Mouse (Mus musculus): ENCODE measurements at regions not wholly inside any gene's neighbourhood (a gene's known extent, or its start where the extent isn't known, plus 50 kb on each side); places are given as distances from the start of the nearest gene placed in this dataset.

- Histone ChIP-seq H3K27me3 (ENCODE audit: control insufficient read depth, insufficient read depth, low read length) (no peaks in the 10 kb centered on the region), H3K4me1 (replicated peaks; ENCODE audit: control insufficient read depth, insufficient read depth, low read length) (no peaks in the 10 kb centered on the region), H3K9ac (ENCODE audit: low read depth, low read length) (no peak overlapping the region), H3K4me2 (replicated peaks; ENCODE audit: low read depth, low read length) (no peak overlapping the region), H3K9me3 (ENCODE audit: control insufficient read depth, low read length) (no peaks in the 10 kb centered on the region), H3K27ac (ENCODE audit: low read depth, low read length) (no peak overlapping the region), H3K36me3 (ENCODE audit: control insufficient read depth, insufficient read depth, low read length) (no peaks in the 10 kb centered on the region), H3K4me3 (ENCODE audit: low read depth, low read length) (no peak overlapping the region)
- WGBS: 90% methylated on average over 3 of the region's 3 CpGs
- no peak for ATAC-seq (ENCODE audit: low FRiP score)
- no peak for DNase-seq (ENCODE audit: low spot score)
Measured at GRCm38 (mm10) chr3:147976579-147976978, 1013.8 kb downstream of the Adgrl2 start.

GRCm38 (mm10) chr3:147976069-147976468, 1014.3 kb downstream of the Adgrl2 start:
- Histone ChIP-seq H3K4me2 (replicated peaks; ENCODE audit: low read depth, low read length) (no peak overlapping the region), H3K27me3 (ENCODE audit: control insufficient read depth, insufficient read depth, low read length) (no peaks in the 10 kb centered on the region), H3K4me3 (ENCODE audit: low read depth, low read length) (no peak overlapping the region), H3K9me3 (ENCODE audit: control insufficient read depth, low read length) (no peaks in the 10 kb centered on the region), H3K27ac (ENCODE audit: low read depth, low read length) (no peak overlapping the region), H3K4me1 (replicated peaks; ENCODE audit: control insufficient read depth, insufficient read depth, low read length) (no peaks in the 10 kb centered on the region), H3K9ac (ENCODE audit: low read depth, low read length) (no peak overlapping the region), H3K36me3 (ENCODE audit: control insufficient read depth, insufficient read depth, low read length) (no peaks in the 10 kb centered on the region)
- no peak for ATAC-seq (ENCODE audit: low FRiP score)
- DNase-seq (ENCODE audit: low spot score): no peak
- WGBS: 96% methylated on average over 6 of the region's 6 CpGs

- Histone ChIP-seq H3K4me1 (replicated peaks; ENCODE audit: control insufficient read depth, insufficient read depth, low read length) (no peaks in the 10 kb centered on the region), H3K4me2 (replicated peaks; ENCODE audit: low read depth, low read length) (no peak overlapping the region), H3K9me3 (ENCODE audit: control insufficient read depth, low read length) (no peaks in the 10 kb centered on the region), H3K9ac (ENCODE audit: low read depth, low read length) (no peak overlapping the region), H3K27me3 (ENCODE audit: control insufficient read depth, insufficient read depth, low read length) (no peaks in the 10 kb centered on the region), H3K27ac (ENCODE audit: low read depth, low read length) (no peak overlapping the region), H3K4me3 (ENCODE audit: low read depth, low read length) (no peak overlapping the region), H3K36me3 (ENCODE audit: control insufficient read depth, insufficient read depth, low read length) (no peaks in the 10 kb centered on the region)
- 76% methylated on average over 10 of the region's 10 CpGs for WGBS
- ATAC-seq (ENCODE audit: low FRiP score) (peak; percentile 62; the same call in 1 of the 2 replicates), DNase-seq (ENCODE audit: low spot score) (no peak)
Measured at GRCm38 (mm10) chr3:147975500-147975899, 1014.9 kb downstream of the Adgrl2 start.

- no peak for DNase-seq (ENCODE audit: low spot score)
- no peaks in the 10 kb centered on the region for H3K9me3 ChIP-seq (ENCODE audit: control insufficient read depth, low read length)
- no peaks in the 10 kb centered on the region for H3K27me3 ChIP-seq (ENCODE audit: control insufficient read depth, insufficient read depth, low read length)
- H3K4me1 ChIP-seq (replicated peaks; ENCODE audit: control insufficient read depth, insufficient read depth, low read length): no peaks in the 10 kb centered on the region
- no peak overlapping the region for H3K9ac ChIP-seq (ENCODE audit: low read depth, low read length)
- 56% methylated on average over 8 of the region's 8 CpGs for WGBS
- H3K36me3 ChIP-seq (ENCODE audit: control insufficient read depth, insufficient read depth, low read length): no peaks in the 10 kb centered on the region
- no peak overlapping the region for H3K27ac ChIP-seq (ENCODE audit: low read depth, low read length)
- no peak for ATAC-seq (ENCODE audit: low FRiP score)
- no peak overlapping the region for H3K4me3 ChIP-seq (ENCODE audit: low read depth, low read length)
- H3K4me2 ChIP-seq (replicated peaks; ENCODE audit: low read depth, low read length): no peak overlapping the region
Measured at GRCm38 (mm10) chr3:147974515-147974914, 1015.8 kb downstream of the Adgrl2 start.

GRCm38 (mm10) chr3:147968271-147968670, 1022.1 kb downstream of the Adgrl2 start:
- DNase-seq (ENCODE audit: low spot score) (no peak), ATAC-seq (ENCODE audit: low FRiP score) (peak; percentile 63)
- H3K4me1 ChIP-seq (replicated peaks; ENCODE audit: control insufficient read depth, insufficient read depth, low read length): no peaks in the 10 kb centered on the region
- no peak overlapping the region for H3K9ac ChIP-seq (ENCODE audit: low read depth, low read length)
- H3K4me2 ChIP-seq (replicated peaks; ENCODE audit: low read depth, low read length): no peak overlapping the region
- no peaks in the 10 kb centered on the region for H3K27me3 ChIP-seq (ENCODE audit: control insufficient read depth, insufficient read depth, low read length)
- H3K4me3 ChIP-seq (ENCODE audit: low read depth, low read length): no peak overlapping the region
- H3K9me3 ChIP-seq (ENCODE audit: control insufficient read depth, low read length): no peaks in the 10 kb centered on the region
- H3K27ac ChIP-seq (ENCODE audit: low read depth, low read length): no peak overlapping the region
- H3K36me3 ChIP-seq (ENCODE audit: control insufficient read depth, insufficient read depth, low read length): no peaks in the 10 kb centered on the region
- WGBS: 61% methylated on average over 11 of the region's 11 CpGs

GRCm38 (mm10) chr3:147967866-147968265, 1022.5 kb downstream of the Adgrl2 start:
- DNase-seq (ENCODE audit: low spot score) (peak; percentile 52), ATAC-seq (ENCODE audit: low FRiP score) (peak; percentile 75)
- no peaks in the 10 kb centered on the region for H3K36me3 ChIP-seq (ENCODE audit: control insufficient read depth, insufficient read depth, low read length)
- no peak overlapping the region for H3K9ac ChIP-seq (ENCODE audit: low read depth, low read length)
- H3K27ac ChIP-seq (ENCODE audit: low read depth, low read length): peak overlapping the region; percentile 39; the same call in 1 of the 2 replicates
- H3K4me1 ChIP-seq (replicated peaks; ENCODE audit: control insufficient read depth, insufficient read depth, low read length): no peaks in the 10 kb centered on the region
- no peaks in the 10 kb centered on the region for H3K27me3 ChIP-seq (ENCODE audit: control insufficient read depth, insufficient read depth, low read length)
- H3K9me3 ChIP-seq (ENCODE audit: control insufficient read depth, low read length): no peaks in the 10 kb centered on the region
- no peak overlapping the region for H3K4me3 ChIP-seq (ENCODE audit: low read depth, low read length)
- H3K4me2 ChIP-seq (replicated peaks; ENCODE audit: low read depth, low read length): no peak overlapping the region
- WGBS: 22% methylated on average over 9 of the region's 9 CpGs

- ATAC-seq (ENCODE audit: low FRiP score) (no peak), DNase-seq (ENCODE audit: low spot score) (no peak)
- WGBS: 74% methylated on average over 3 of the region's 3 CpGs
- H3K4me1 ChIP-seq (replicated peaks; ENCODE audit: control insufficient read depth, insufficient read depth, low read length): no peaks in the 10 kb centered on the region
- H3K36me3 ChIP-seq (ENCODE audit: control insufficient read depth, insufficient read depth, low read length): no peaks in the 10 kb centered on the region
- no peak overlapping the region for H3K27ac ChIP-seq (ENCODE audit: low read depth, low read length)
- H3K4me3 ChIP-seq (ENCODE audit: low read depth, low read length): no peak overlapping the region
- H3K9ac ChIP-seq (ENCODE audit: low read depth, low read length): no peak overlapping the region
- no peak overlapping the region for H3K4me2 ChIP-seq (replicated peaks; ENCODE audit: low read depth, low read length)
- H3K27me3 ChIP-seq (ENCODE audit: control insufficient read depth, insufficient read depth, low read length): no peaks in the 10 kb centered on the region
- no peaks in the 10 kb centered on the region for H3K9me3 ChIP-seq (ENCODE audit: control insufficient read depth, low read length)
Measured at GRCm38 (mm10) chr3:147967261-147967660, 1023.1 kb downstream of the Adgrl2 start.

- H3K4me3 ChIP-seq (ENCODE audit: low read depth, low read length): no peak overlapping the region
- WGBS: 72% methylated on average over 8 of the region's 8 CpGs
- no peaks in the 10 kb centered on the region for H3K4me1 ChIP-seq (replicated peaks; ENCODE audit: control insufficient read depth, insufficient read depth, low read length)
- DNase-seq (ENCODE audit: low spot score) (peak; percentile 33), ATAC-seq (ENCODE audit: low FRiP score) (no peak)
- no peak overlapping the region for H3K9ac ChIP-seq (ENCODE audit: low read depth, low read length)
- H3K4me2 ChIP-seq (replicated peaks; ENCODE audit: low read depth, low read length): no peak overlapping the region
- no peaks in the 10 kb centered on the region for H3K36me3 ChIP-seq (ENCODE audit: control insufficient read depth, insufficient read depth, low read length)
- H3K27me3 ChIP-seq (ENCODE audit: control insufficient read depth, insufficient read depth, low read length): no peaks in the 10 kb centered on the region
- no peaks in the 10 kb centered on the region for H3K9me3 ChIP-seq (ENCODE audit: control insufficient read depth, low read length)
- H3K27ac ChIP-seq (ENCODE audit: low read depth, low read length): no peak overlapping the region
Measured at GRCm38 (mm10) chr3:147966827-147967226, 1023.5 kb downstream of the Adgrl2 start.

- no peak overlapping the region for H3K4me2 ChIP-seq (replicated peaks; ENCODE audit: low read depth, low read length)
- no peak overlapping the region for H3K4me3 ChIP-seq (ENCODE audit: low read depth, low read length)
- no peak overlapping the region for H3K27ac ChIP-seq (ENCODE audit: low read depth, low read length)
- 61% methylated on average over 12 of the region's 12 CpGs for WGBS
- no peaks in the 10 kb centered on the region for H3K9me3 ChIP-seq (ENCODE audit: control insufficient read depth, low read length)
- H3K9ac ChIP-seq (ENCODE audit: low read depth, low read length): no peak overlapping the region
- ATAC-seq (ENCODE audit: low FRiP score) (no peak), DNase-seq (ENCODE audit: low spot score) (no peak)
- H3K27me3 ChIP-seq (ENCODE audit: control insufficient read depth, insufficient read depth, low read length): no peaks in the 10 kb centered on the region
- no peaks in the 10 kb centered on the region for H3K4me1 ChIP-seq (replicated peaks; ENCODE audit: control insufficient read depth, insufficient read depth, low read length)
- no peaks in the 10 kb centered on the region for H3K36me3 ChIP-seq (ENCODE audit: control insufficient read depth, insufficient read depth, low read length)
Measured at GRCm38 (mm10) chr3:147966379-147966778, 1024.0 kb downstream of the Adgrl2 start.

All from hindbrain, embryonic 11.5 days (tissue).